Mouse (Mus musculus): ENCODE results near the gene Eef1akmt3. TPM values are rescaled to one million over a fixed set of nuclear protein-coding genes. Genes with fewer than 3 reads are reported as not detected.

Gene Eef1akmt3
- polyA plus RNA-seq, 1 experiment from 2014 or later = 0.19 TPM

DNA sequence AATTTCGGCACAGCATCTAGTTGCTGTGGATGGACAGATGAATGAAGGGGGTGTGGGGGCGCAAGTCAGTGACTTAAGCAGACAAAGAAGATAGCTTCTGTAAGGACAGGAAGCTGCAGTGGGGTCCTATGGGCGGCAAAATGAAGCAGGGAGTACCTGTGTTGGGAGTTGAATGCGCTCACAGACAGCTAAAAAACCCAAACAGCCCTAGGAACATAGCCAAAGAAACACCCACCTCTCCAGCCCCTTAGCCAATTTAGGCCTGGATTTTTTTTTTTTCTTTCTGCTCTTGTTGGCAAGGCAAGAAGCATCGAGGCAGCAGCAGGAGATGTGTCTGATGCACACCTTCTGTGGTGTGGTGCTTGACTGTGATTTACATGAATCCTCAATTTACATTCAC is 19.8 kb upstream of the Eef1akmt3 start:
- Histone ChIP-seq H3K27me3 (ENCODE audit: control insufficient read depth, insufficient read depth, low read length) (peaks cover 21% of the 10 kb centered on the region), H3K4me3 (ENCODE audit: low read depth, low read length) (no peak overlapping the region), H3K27ac (replicated peaks; ENCODE audit: low read depth, low read length) (no peak overlapping the region), H3K36me3 (ENCODE audit: control insufficient read depth, insufficient read depth, low read length) (peaks cover 14% of the 10 kb centered on the region), H3K4me1 (ENCODE audit: control insufficient read depth, insufficient read depth, low read length) (peaks cover 17% of the 10 kb centered on the region), H3K9me3 (ENCODE audit: control insufficient read depth, low read length) (no peaks in the 10 kb centered on the region), H3K9ac (ENCODE audit: low read length) (no peak overlapping the region), H3K4me2 (ENCODE audit: low read depth, severe bottlenecking) (no peak overlapping the region)
- DNase-seq (ENCODE audit: low spot score) (no peak), ATAC-seq (ENCODE audit: insufficient number of reproducible peaks, low FRiP score, low TSS enrichment, low read depth) (no peak)
- WGBS = 41% methylated on average over 5 of the region's 5 CpGs

DNA sequence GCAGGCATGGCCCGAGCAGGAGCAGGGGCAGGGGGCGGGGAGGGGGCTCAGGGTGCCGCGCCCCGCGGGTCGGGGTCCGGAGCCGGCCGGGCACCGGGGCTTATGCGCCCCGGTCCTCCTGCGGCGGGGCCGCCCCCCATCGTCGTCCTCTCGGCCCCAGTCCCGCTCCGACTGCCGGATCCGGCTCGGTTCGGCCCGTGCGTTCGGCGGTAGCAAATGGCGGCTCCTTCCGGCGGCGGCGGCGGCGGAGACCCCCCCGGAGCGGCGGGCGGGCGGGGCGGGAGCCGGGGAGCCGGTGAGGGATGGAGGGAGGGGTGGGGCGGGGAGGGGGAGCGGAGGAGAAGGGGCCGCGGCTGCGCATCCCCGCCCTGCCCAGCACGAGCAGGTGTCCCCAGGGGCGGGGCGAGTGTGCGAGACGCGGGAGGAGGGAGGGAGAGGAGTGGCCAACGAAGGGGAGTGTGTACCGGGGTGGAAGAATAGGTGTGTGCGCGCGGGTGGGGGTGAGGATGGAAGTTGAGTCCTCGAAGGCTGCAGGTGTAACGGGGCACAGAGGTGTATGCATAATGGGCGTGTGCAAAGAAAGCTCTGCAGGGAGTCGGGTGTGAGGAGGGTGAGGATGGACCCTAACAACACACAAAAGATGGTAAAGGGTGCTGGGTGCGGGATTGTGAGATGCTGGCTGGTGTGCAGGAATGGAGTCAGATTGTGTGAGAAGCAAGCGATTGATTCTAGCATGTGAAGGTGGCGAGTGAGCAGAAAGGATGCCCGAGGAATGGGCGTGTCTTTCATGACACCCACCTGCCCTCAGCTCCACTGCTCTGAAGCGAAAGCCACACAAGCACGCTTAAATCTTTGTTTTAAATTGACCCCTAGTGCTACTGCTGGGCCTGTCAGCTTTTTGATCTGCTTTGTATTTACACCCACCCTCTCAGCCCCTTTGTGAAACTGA is 18.9 kb upstream of the Eef1akmt3 start, which contains the start of gene March9:
Gene March9, minus strand, starts transcription at position 217 of the 949 bp plus-strand sequence.
- peak within 1 kb of the TSS; percentile 70 for H3K9ac ChIP-seq (ENCODE audit: low read length)
- H3K4me3 ChIP-seq (ENCODE audit: low read depth, low read length) = peak within 1 kb of the TSS; percentile 77
- H3K27ac ChIP-seq (replicated peaks; ENCODE audit: low read depth, low read length) = no peak within 1 kb of the TSS
- peak within 1 kb of the TSS; percentile 96 for H3K4me2 ChIP-seq (ENCODE audit: low read depth, severe bottlenecking)
- peak; percentile 76 for DNase-seq (ENCODE audit: low spot score)
- H3K36me3 ChIP-seq (ENCODE audit: control insufficient read depth, insufficient read depth, low read length) = peaks cover 6% of the 10 kb centered on the region
- under 1% methylated on average over 55 of the region's 72 CpGs for WGBS
- ATAC-seq (ENCODE audit: insufficient number of reproducible peaks, low FRiP score, low TSS enrichment, low read depth) = 0 out of 2 replicates have a peak, but pooled peaks have one; percentile 23
- no peaks in the 10 kb centered on the region for H3K9me3 ChIP-seq (ENCODE audit: control insufficient read depth, low read length)
- H3K4me1 ChIP-seq (ENCODE audit: control insufficient read depth, insufficient read depth, low read length) = peaks cover 17% of the 10 kb centered on the region
- peaks cover 21% of the 10 kb centered on the region for H3K27me3 ChIP-seq (ENCODE audit: control insufficient read depth, insufficient read depth, low read length)

DNA sequence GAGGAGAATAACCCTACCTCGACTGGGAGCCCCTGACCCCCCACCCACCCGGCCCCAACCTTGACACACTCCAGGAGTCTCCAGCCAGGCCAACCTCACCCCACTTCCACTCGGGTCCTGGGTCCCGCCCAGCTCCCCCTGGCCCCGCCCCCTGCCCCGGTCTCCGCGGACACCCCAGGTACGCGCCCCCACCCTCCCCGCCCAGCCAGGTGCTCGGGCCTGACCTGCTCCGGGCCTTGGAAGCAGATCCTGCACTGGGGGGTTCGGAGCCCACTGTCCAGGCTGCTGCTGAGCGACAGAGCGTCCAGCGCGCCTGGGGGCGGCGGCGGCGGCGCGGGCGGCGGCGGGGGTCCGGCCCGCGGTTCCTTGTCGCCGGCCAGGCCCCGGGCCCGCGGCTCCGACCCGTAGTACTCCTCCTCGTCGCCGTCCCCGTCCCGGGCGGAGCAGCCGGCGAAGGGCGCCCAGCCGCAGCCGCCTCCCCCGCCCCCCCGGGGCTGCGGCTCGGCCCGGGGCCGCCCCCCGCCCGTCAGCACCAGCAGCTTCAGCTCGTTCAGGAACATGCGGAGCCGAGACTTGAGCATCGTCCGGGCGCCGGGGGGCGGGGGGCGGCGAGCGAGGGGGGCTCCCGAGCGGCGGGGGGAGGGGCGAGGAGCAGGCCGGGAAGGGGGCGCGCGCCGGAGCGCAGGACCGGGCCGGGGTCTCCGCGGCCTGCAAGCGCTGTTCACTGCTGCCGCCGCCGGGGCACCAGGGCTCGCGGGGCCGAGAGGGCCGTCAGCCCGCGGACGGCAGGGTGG is 18.1 kb upstream of the Eef1akmt3 start:
- Histone ChIP-seq H3K4me1 (ENCODE audit: control insufficient read depth, insufficient read depth, low read length) (peaks cover 14% of the 10 kb centered on the region), H3K9me3 (ENCODE audit: control insufficient read depth, low read length) (no peaks in the 10 kb centered on the region), H3K4me3 (ENCODE audit: low read depth, low read length) (peak overlapping the region; percentile 77), H3K36me3 (ENCODE audit: control insufficient read depth, insufficient read depth, low read length) (no peaks in the 10 kb centered on the region), H3K4me2 (ENCODE audit: low read depth, severe bottlenecking) (peak overlapping the region; percentile 96), H3K27ac (replicated peaks; ENCODE audit: low read depth, low read length) (no peak overlapping the region), H3K9ac (ENCODE audit: low read length) (peak overlapping the region; percentile 70), H3K27me3 (ENCODE audit: control insufficient read depth, insufficient read depth, low read length) (peaks cover 21% of the 10 kb centered on the region)
- peak; percentile 49 for DNase-seq (ENCODE audit: low spot score)
- WGBS = 1% methylated on average over 40 of the region's 92 CpGs
- ATAC-seq (ENCODE audit: insufficient number of reproducible peaks, low FRiP score, low TSS enrichment, low read depth) = no peak

DNA sequence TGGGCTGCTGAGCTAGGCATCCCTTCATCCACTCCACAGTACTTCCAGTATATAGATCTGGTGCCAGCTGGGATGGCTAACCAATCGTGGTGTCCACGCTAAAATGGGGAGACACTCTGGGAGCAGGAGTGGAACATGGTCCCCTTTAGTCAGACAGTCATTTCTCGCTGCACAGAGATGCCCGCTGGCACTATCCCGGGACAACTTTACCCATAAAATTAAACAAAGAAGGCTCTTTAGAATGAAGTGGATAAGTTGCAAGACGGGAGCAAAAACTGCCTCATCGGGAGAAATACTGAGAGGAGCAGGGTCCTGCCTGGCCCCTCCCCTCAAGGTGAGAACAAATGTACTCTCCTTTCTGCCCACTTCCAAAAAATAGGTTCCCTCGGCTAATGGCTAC is 17.4 kb upstream of the Eef1akmt3 start:
- H3K9ac ChIP-seq (ENCODE audit: low read length) = no peak overlapping the region
- no peak overlapping the region for H3K27ac ChIP-seq (replicated peaks; ENCODE audit: low read depth, low read length)
- H3K4me2 ChIP-seq (ENCODE audit: low read depth, severe bottlenecking) = peak overlapping the region; percentile 96
- WGBS = 11% methylated on average over 8 of the region's 8 CpGs
- ATAC-seq (ENCODE audit: insufficient number of reproducible peaks, low FRiP score, low TSS enrichment, low read depth) = no peak
- peak overlapping the region; percentile 77 for H3K4me3 ChIP-seq (ENCODE audit: low read depth, low read length)
- no peaks in the 10 kb centered on the region for H3K9me3 ChIP-seq (ENCODE audit: control insufficient read depth, low read length)
- H3K27me3 ChIP-seq (ENCODE audit: control insufficient read depth, insufficient read depth, low read length) = peaks cover 21% of the 10 kb centered on the region
- H3K36me3 ChIP-seq (ENCODE audit: control insufficient read depth, insufficient read depth, low read length) = no peaks in the 10 kb centered on the region
- H3K4me1 ChIP-seq (ENCODE audit: control insufficient read depth, insufficient read depth, low read length) = peaks cover 14% of the 10 kb centered on the region
- no peak for DNase-seq (ENCODE audit: low spot score)

DNA sequence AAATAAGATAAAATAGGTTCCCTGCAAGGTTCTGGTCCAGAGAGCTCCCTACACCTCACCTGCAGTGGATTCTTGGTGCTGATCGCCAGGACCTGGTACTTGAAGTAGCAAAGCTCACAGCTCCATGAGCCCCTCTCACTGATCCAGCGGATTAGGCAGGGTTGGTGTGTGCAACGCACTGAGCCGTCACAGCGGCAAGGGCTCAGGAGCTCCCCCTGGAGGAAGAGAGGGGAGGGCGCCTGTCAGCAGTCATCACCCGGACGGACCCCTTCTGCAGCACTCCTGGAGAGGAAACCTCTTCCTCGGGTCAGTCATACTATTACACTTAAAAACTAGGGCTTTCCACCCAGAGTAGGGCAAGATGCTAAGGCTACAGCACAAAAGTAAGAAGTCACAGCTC is 16.8 kb upstream of the Eef1akmt3 start:
- H3K4me2 ChIP-seq (ENCODE audit: low read depth, severe bottlenecking) = peak overlapping the region; percentile 96
- H3K36me3 ChIP-seq (ENCODE audit: control insufficient read depth, insufficient read depth, low read length) = no peaks in the 10 kb centered on the region
- H3K9ac ChIP-seq (ENCODE audit: low read length) = no peak overlapping the region
- under 1% methylated on average over 9 of the region's 9 CpGs for WGBS
- peaks cover 21% of the 10 kb centered on the region for H3K27me3 ChIP-seq (ENCODE audit: control insufficient read depth, insufficient read depth, low read length)
- peak overlapping the region; percentile 77; the same call in 1 of the 2 replicates for H3K4me3 ChIP-seq (ENCODE audit: low read depth, low read length)
- H3K4me1 ChIP-seq (ENCODE audit: control insufficient read depth, insufficient read depth, low read length) = peaks cover 14% of the 10 kb centered on the region
- no peak overlapping the region for H3K27ac ChIP-seq (replicated peaks; ENCODE audit: low read depth, low read length)
- no peaks in the 10 kb centered on the region for H3K9me3 ChIP-seq (ENCODE audit: control insufficient read depth, low read length)
- ATAC-seq (ENCODE audit: insufficient number of reproducible peaks, low FRiP score, low TSS enrichment, low read depth) (no peak), DNase-seq (ENCODE audit: low spot score) (peak; percentile 90)

DNA sequence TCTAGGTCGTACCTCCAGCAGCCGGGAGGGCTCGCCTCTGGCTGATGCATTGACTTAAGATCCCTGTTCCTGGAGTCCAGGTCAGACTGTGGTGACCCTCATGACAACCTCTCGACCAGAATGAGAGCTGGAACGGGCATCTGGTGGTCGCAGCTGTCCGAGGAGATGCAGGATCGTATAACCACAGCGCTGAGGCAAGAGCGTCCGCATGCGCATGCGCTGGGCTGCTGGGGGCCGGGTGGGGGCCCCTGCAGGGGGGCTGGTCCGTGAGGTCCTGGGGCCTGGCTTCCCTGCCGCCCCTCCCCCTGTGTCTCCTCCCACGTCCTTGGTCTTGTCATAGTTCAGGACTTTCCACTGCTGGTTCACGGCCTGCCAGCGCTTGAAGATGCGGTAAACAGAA is 15.2 kb upstream of the Eef1akmt3 start:
- H3K9me3 ChIP-seq (ENCODE audit: control insufficient read depth, low read length) = no peaks in the 10 kb centered on the region
- H3K36me3 ChIP-seq (ENCODE audit: control insufficient read depth, insufficient read depth, low read length) = no peaks in the 10 kb centered on the region
- ATAC-seq (ENCODE audit: insufficient number of reproducible peaks, low FRiP score, low TSS enrichment, low read depth) (no peak), DNase-seq (ENCODE audit: low spot score) (no peak)
- peaks cover 14% of the 10 kb centered on the region for H3K4me1 ChIP-seq (ENCODE audit: control insufficient read depth, insufficient read depth, low read length)
- H3K9ac ChIP-seq (ENCODE audit: low read length) = no peak overlapping the region
- H3K27me3 ChIP-seq (ENCODE audit: control insufficient read depth, insufficient read depth, low read length) = peaks cover 20% of the 10 kb centered on the region
- 83% methylated on average over 20 of the region's 20 CpGs for WGBS
- no peak overlapping the region for H3K27ac ChIP-seq (replicated peaks; ENCODE audit: low read depth, low read length)
- H3K4me2 ChIP-seq (ENCODE audit: low read depth, severe bottlenecking) = no peak overlapping the region
- no peak overlapping the region for H3K4me3 ChIP-seq (ENCODE audit: low read depth, low read length)

DNA sequence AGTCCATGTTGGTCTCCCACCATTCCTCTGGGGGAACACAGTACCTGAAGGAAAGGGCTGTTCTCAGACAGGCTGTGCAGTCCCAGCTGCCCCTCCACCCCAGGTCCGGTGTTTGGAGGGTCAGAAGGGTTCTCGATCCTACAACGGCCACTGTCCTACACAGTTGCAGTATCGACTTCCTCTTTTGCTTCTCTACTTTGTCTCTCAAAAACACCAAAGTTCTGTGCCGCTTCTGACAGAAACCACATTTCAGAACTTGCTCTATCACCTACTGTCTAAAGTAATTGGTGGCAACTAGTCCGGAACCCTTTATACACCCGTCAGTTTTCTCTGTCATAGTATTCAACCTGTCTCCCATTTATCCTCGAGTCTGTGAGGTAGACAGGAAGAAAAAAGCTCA is 14.1 kb upstream of the Eef1akmt3 start:
- DNase-seq (ENCODE audit: low spot score) (no peak), ATAC-seq (ENCODE audit: insufficient number of reproducible peaks, low FRiP score, low TSS enrichment, low read depth) (no peak)
- 87% methylated on average over 8 of the region's 8 CpGs for WGBS
- no peak overlapping the region for H3K9ac ChIP-seq (ENCODE audit: low read length)
- H3K27me3 ChIP-seq (ENCODE audit: control insufficient read depth, insufficient read depth, low read length) = peaks cover 25% of the 10 kb centered on the region
- H3K36me3 ChIP-seq (ENCODE audit: control insufficient read depth, insufficient read depth, low read length) = no peaks in the 10 kb centered on the region
- no peak overlapping the region for H3K4me3 ChIP-seq (ENCODE audit: low read depth, low read length)
- no peak overlapping the region for H3K27ac ChIP-seq (replicated peaks; ENCODE audit: low read depth, low read length)
- no peaks in the 10 kb centered on the region for H3K9me3 ChIP-seq (ENCODE audit: control insufficient read depth, low read length)
- no peak overlapping the region for H3K4me2 ChIP-seq (ENCODE audit: low read depth, severe bottlenecking)
- H3K4me1 ChIP-seq (ENCODE audit: control insufficient read depth, insufficient read depth, low read length) = peaks cover 15% of the 10 kb centered on the region

DNA sequence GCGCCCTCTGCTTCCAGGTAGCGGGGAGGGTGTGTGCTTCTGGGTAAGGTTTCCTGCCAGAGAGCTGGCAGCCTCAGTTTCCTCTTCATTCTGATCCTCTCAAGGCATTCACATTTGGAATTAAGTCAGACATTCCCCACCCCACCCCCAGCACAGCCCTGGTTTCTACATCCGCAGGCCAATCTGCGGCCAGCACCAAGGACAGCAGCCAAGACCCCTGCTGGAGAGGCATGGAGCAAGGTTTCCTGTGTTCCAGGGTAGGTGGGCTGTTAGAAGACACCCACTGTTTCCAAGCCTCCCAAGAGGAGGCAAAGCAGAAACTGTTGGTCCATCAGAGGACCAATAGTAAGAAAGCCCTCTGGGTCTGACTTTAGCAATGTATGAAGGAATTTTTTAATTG is 13.3 kb upstream of the Eef1akmt3 start:
- Histone ChIP-seq H3K27ac (replicated peaks; ENCODE audit: low read depth, low read length) (no peak overlapping the region), H3K9ac (ENCODE audit: low read length) (no peak overlapping the region), H3K36me3 (ENCODE audit: control insufficient read depth, insufficient read depth, low read length) (no peaks in the 10 kb centered on the region), H3K4me1 (ENCODE audit: control insufficient read depth, insufficient read depth, low read length) (peaks cover 14% of the 10 kb centered on the region), H3K4me3 (ENCODE audit: low read depth, low read length) (no peak overlapping the region), H3K4me2 (ENCODE audit: low read depth, severe bottlenecking) (no peak overlapping the region), H3K9me3 (ENCODE audit: control insufficient read depth, low read length) (no peaks in the 10 kb centered on the region), H3K27me3 (ENCODE audit: control insufficient read depth, insufficient read depth, low read length) (peaks cover 27% of the 10 kb centered on the region)
- DNase-seq (ENCODE audit: low spot score) (peak; percentile 65), ATAC-seq (ENCODE audit: insufficient number of reproducible peaks, low FRiP score, low TSS enrichment, low read depth) (no peak)
- WGBS = 56% methylated on average over 4 of the region's 4 CpGs
